Mouse (Mus musculus) E14TG2a.4 (cell line): ENCODE measurements at regions not wholly inside any gene's neighbourhood (a gene's known extent, or its start where the extent isn't known, plus 50 kb on each side); places are given as distances from the start of the nearest gene placed in this dataset.

Experiments
- H3K27me3 ChIP-seq: 2 replicates; pipeline ENCODE4 v1.6.1; 2014; ENCODE audit warnings: low read length, control low read depth; ENCODE audit not compliant: insufficient read depth
- H3K36me3 ChIP-seq: 2 replicates; pipeline ENCODE4 v1.6.1; 2014; ENCODE audit warnings: low read length, control low read depth; ENCODE audit not compliant: insufficient read depth
- H3K4me1 ChIP-seq: replicated peaks from 2 replicates; pipeline ENCODE4 v1.6.1; 2014; ENCODE audit warnings: low read depth, low read length, control low read depth
- H3K4me3 ChIP-seq: replicated peaks from 2 replicates; pipeline ENCODE4 v1.5.1; 2014; ENCODE audit warnings: mild to moderate bottlenecking, low read length
- H3K9me3 ChIP-seq: 2 replicates; pipeline ENCODE4 v1.6.1; 2014; ENCODE audit warnings: low read length, control low read depth
- CTCF ChIP-seq: conservative IDR thresholded peaks from 2 replicates; pipeline ENCODE4 v1.5.1; 2014; ENCODE audit warnings: low read length
- NANOG ChIP-seq: IDR thresholded peaks from 2 replicates; pipeline ENCODE4 v1.6.1; 2014; ENCODE audit warnings: borderline replicate concordance, low read length, mixed read lengths
- POU5F1 ChIP-seq: IDR thresholded peaks from 2 replicates; pipeline ENCODE4 v1.6.1; 2014; ENCODE audit warnings: low read length, borderline replicate concordance

GRCm38 (mm10) chr2:167799629-167800387 lies 110.2 kb upstream of the Tmem189 start:
- TF ChIP-seq POU5F1 (no peak), CTCF (no peak)
- H3K27me3 ChIP-seq = peaks cover 4% of the 10 kb centered on the region; the same call in 1 of the 2 replicates
- no peaks in the 10 kb centered on the region for H3K36me3 ChIP-seq
- no peak overlapping the region for H3K4me3 ChIP-seq
- H3K9me3 ChIP-seq = no peaks in the 10 kb centered on the region
- H3K4me1 ChIP-seq = peaks cover 14% of the 10 kb centered on the region

GRCm38 (mm10) chr2:167798969-167799513 lies 109.4 kb upstream of the Tmem189 start:
- Histone ChIP-seq H3K4me3 (no peak overlapping the region), H3K9me3 (no peaks in the 10 kb centered on the region), H3K4me1 (peaks cover 14% of the 10 kb centered on the region), H3K36me3 (no peaks in the 10 kb centered on the region), H3K27me3 (peaks cover 4% of the 10 kb centered on the region; the same call in 1 of the 2 replicates)
- no peak for TF ChIP-seq NANOG
- no peak for TF ChIP-seq CTCF
- TF ChIP-seq POU5F1 = no peak

- H3K36me3 ChIP-seq = no peaks in the 10 kb centered on the region
- no peaks in the 10 kb centered on the region for H3K9me3 ChIP-seq
- TF ChIP-seq NANOG (no peak), CTCF (no peak), POU5F1 (no peak)
- no peak overlapping the region for H3K4me3 ChIP-seq
- peaks cover 14% of the 10 kb centered on the region for H3K4me1 ChIP-seq
- H3K27me3 ChIP-seq = peaks cover 4% of the 10 kb centered on the region; the same call in 1 of the 2 replicates
These were observed 108.6 kb upstream of the Tmem189 start for GRCm38 (mm10) chr2:167798076-167798782.

GRCm38 (mm10) chr2:167795491-167795890 lies 105.9 kb upstream of the Tmem189 start:
- Histone ChIP-seq H3K9me3 (no peaks in the 10 kb centered on the region), H3K4me3 (no peak overlapping the region), H3K4me1 (peaks cover 14% of the 10 kb centered on the region), H3K27me3 (peaks cover 4% of the 10 kb centered on the region; the same call in 1 of the 2 replicates), H3K36me3 (no peaks in the 10 kb centered on the region)
- TF ChIP-seq CTCF (no peak), POU5F1 (no peak), NANOG (no peak)

- TF ChIP-seq POU5F1 = no peak
- no peak for TF ChIP-seq CTCF
- no peak for TF ChIP-seq NANOG
- 0 out of 2 replicates have a peak, but pooled peaks cover 4% of the 10 kb centered on the region for H3K4me1 ChIP-seq
- H3K9me3 ChIP-seq = no peaks in the 10 kb centered on the region
- no peak overlapping the region for H3K4me3 ChIP-seq
- H3K27me3 ChIP-seq = peaks cover 4% of the 10 kb centered on the region; the same call in 1 of the 2 replicates
- no peaks in the 10 kb centered on the region for H3K36me3 ChIP-seq
These were observed 104.3 kb upstream of the Tmem189 start for GRCm38 (mm10) chr2:167793916-167794315.

GRCm38 (mm10) chr2:167792753-167793152 lies 103.1 kb upstream of the Tmem189 start:
- Histone ChIP-seq H3K4me1 (0 out of 2 replicates have a peak, but pooled peaks cover 4% of the 10 kb centered on the region), H3K4me3 (no peak overlapping the region)

GRCm38 (mm10) chr2:167792330-167792729 lies 102.7 kb upstream of the Tmem189 start:
- Histone ChIP-seq H3K9me3 (no peaks in the 10 kb centered on the region), H3K4me1 (0 out of 2 replicates have a peak, but pooled peaks cover 4% of the 10 kb centered on the region), H3K27me3 (peaks cover 4% of the 10 kb centered on the region; the same call in 1 of the 2 replicates), H3K36me3 (no peaks in the 10 kb centered on the region), H3K4me3 (no peak overlapping the region)
- TF ChIP-seq NANOG (no peak), CTCF (no peak), POU5F1 (no peak)

More at GRCm38 (mm10) chr2:167792753-167793152, 103.1 kb upstream of the Tmem189 start:
- no peak for TF ChIP-seq CTCF
- no peak for TF ChIP-seq NANOG
- TF ChIP-seq POU5F1 = no peak
- no peaks in the 10 kb centered on the region for H3K9me3 ChIP-seq
- peaks cover 4% of the 10 kb centered on the region; the same call in 1 of the 2 replicates for H3K27me3 ChIP-seq
- H3K36me3 ChIP-seq = no peaks in the 10 kb centered on the region

GRCm38 (mm10) chr2:167789471-167789923 lies 99.9 kb upstream of the Tmem189 start:
- 0 out of 2 replicates have a peak, but pooled peaks cover 4% of the 10 kb centered on the region for H3K4me1 ChIP-seq
- H3K36me3 ChIP-seq = no peaks in the 10 kb centered on the region
- no peaks in the 10 kb centered on the region for H3K9me3 ChIP-seq
- H3K27me3 ChIP-seq = no peaks in the 10 kb centered on the region
- no peak overlapping the region for H3K4me3 ChIP-seq
- TF ChIP-seq NANOG (no peak), POU5F1 (no peak), CTCF (no peak)
